Mouse (Mus musculus) stomach, embryonic 14.5 days (tissue): ENCODE results near the gene Lmf1. TPM values are rescaled to one million over a fixed set of nuclear protein-coding genes. Genes with fewer than 3 reads are reported as not detected.
A peak's percentile ranks its signal among the peaks of the same experiment; 100 is the strongest.

Experiments used
- ATAC-seq: fragments of 200-750 bp; cut with Nextera tagmentation; 2 replicates; pipeline ENCODE4 v1.8.0; 2017; ENCODE audit warnings: low read depth, moderate TSS enrichment; ENCODE audit not compliant: insufficient number of reproducible peaks, insufficient read depth, low FRiP score
- H3K27ac ChIP-seq: fragments of 300-500 bp; sonication (generic); 2 replicates; pipeline ENCODE4 v1.5.1; 2014; ENCODE audit warnings: mild to moderate bottlenecking, low read length, moderate library complexity, mixed read lengths
- H3K27me3 ChIP-seq: fragments of 300-500 bp; sonication (generic); 2 replicates; pipeline ENCODE4 v1.6.1; 2014; ENCODE audit warnings: low read length, control low read depth, mixed read lengths; ENCODE audit not compliant: control insufficient read depth, insufficient read depth
- H3K36me3 ChIP-seq: fragments of 300-500 bp; sonication (generic); 2 replicates; pipeline ENCODE4 v1.6.1; 2014; ENCODE audit warnings: mild to moderate bottlenecking, control low read depth, low read length, moderate library complexity, mixed read lengths; ENCODE audit not compliant: control insufficient read depth, insufficient read depth
- H3K4me1 ChIP-seq: fragments of 300-500 bp; sonication (generic); 2 replicates; pipeline ENCODE4 v1.6.1; 2014; ENCODE audit warnings: low read length, control low read depth, mixed read lengths; ENCODE audit not compliant: control insufficient read depth, insufficient read depth
- H3K4me2 ChIP-seq: fragments of 300-500 bp; sonication (generic); replicated peaks from 2 replicates; pipeline ENCODE4 v1.6.1; 2014; ENCODE audit warnings: low read depth, low read length, control low read depth
- H3K4me3 ChIP-seq: fragments of 300-500 bp; sonication (generic); 2 replicates; pipeline ENCODE4 v1.5.1; 2014; ENCODE audit warnings: low read depth, low read length, control low read depth
- H3K9ac ChIP-seq: fragments of 300-500 bp; sonication (generic); replicated peaks from 2 replicates; pipeline ENCODE4 v1.6.1; 2014; ENCODE audit warnings: low read depth, mild to moderate bottlenecking, control low read depth, low read length, moderate library complexity, mixed read lengths
- H3K9me3 ChIP-seq: fragments of 300-500 bp; sonication (generic); 2 replicates; pipeline ENCODE4 v1.6.1; 2016; ENCODE audit warnings: low read depth, low read length, control low read depth; ENCODE audit not compliant: control insufficient read depth
- WGBS: fragments of 180-500 bp; shearing (Covaris S2); extraction: QIAGEN DNeasy Blood & Tissue Kit; methylation state at CpG from one replicate; pipeline ENCODE4 v1.1.7; 2014; 5-methylcytosine and 5-hydroxymethylcytosine counted together
- polyA plus RNA-seq: library from polyadenylated mRNA; unstranded; fragments of >200 nt; fragmentation: Nextera tagmentation; extraction: Ambion mirVana; gene quantifications from 2 replicates; pipeline ENCODE4 v1.2.1, GENCODE M21; 2014

Gene Lmf1
- polyA plus RNA-seq, 1 experiment from 2014 or later: 30.1 TPM

GRCm38 (mm10) chr17:25688922-25689321 lies 110.0 kb downstream of the Lmf1 start:
- no peak overlapping the region for H3K4me2 ChIP-seq
- no peak for ATAC-seq
- no peaks in the 10 kb centered on the region for H3K9me3 ChIP-seq

GRCm38 (mm10) chr17:25696263-25696662 lies 117.4 kb downstream of the Lmf1 start:
- no peak for ATAC-seq
- 53% methylated on average over 1 of the region's 1 CpGs for WGBS
- H3K36me3 ChIP-seq: no peaks in the 10 kb centered on the region

More at GRCm38 (mm10) chr17:25688922-25689321, 110.0 kb downstream of the Lmf1 start:
- whole genome bisulfite sequencing: 79% methylated on average over 4 of the region's 4 CpGs
- Histone ChIP-seq H3K4me3 (no peak overlapping the region), H3K9ac (no peak overlapping the region), H3K27me3 (no peaks in the 10 kb centered on the region), H3K4me1 (no peaks in the 10 kb centered on the region), H3K36me3 (no peaks in the 10 kb centered on the region), H3K27ac (no peak overlapping the region)

GRCm38 (mm10) chr17:25698446-25698845 lies 119.6 kb downstream of the Lmf1 start:
- H3K27ac ChIP-seq: no peak overlapping the region
- H3K36me3 ChIP-seq: no peaks in the 10 kb centered on the region
- H3K9me3 ChIP-seq: no peaks in the 10 kb centered on the region
- no peak overlapping the region for H3K9ac ChIP-seq
- no peaks in the 10 kb centered on the region for H3K4me1 ChIP-seq
- peak; percentile 42; the same call in 1 of the 2 replicates for ATAC-seq
- no peaks in the 10 kb centered on the region for H3K27me3 ChIP-seq
- H3K4me3 ChIP-seq: no peak overlapping the region
- WGBS: 13% methylated on average over 7 of the region's 7 CpGs
- H3K4me2 ChIP-seq: no peak overlapping the region

More at GRCm38 (mm10) chr17:25696263-25696662, 117.4 kb downstream of the Lmf1 start:
- Histone ChIP-seq H3K27ac (no peak overlapping the region), H3K27me3 (no peaks in the 10 kb centered on the region), H3K4me2 (no peak overlapping the region), H3K4me3 (no peak overlapping the region), H3K4me1 (no peaks in the 10 kb centered on the region), H3K9me3 (no peaks in the 10 kb centered on the region), H3K9ac (no peak overlapping the region)

DNA sequence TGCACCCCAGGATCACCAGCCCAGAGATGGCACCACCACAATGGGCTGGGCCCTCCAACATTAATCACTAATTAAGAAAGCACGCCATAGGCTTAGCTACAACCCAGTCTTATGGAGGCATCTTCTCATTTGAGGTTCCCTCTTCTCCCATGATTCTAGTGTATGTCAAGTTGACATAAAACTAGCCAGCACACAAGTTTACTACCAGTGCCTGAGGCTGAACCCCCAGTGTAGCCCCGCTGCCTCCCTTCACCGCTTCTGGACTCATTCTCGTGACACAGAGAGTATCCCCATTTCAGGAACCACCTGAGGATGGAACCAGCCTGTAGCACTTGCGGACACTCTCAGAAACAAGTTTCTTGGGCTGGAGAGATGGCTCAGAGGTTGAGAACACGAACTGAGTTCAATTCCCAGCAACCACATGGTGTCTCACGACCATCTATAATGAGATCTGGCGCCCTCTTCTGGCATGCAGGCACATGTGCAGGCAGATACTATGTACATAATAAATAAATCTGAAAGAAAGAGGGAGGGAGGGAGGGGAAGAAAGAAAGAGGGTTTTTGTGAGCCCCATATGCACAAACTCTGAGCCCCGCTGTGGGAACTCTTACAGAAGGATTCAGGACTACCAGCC lies 122.1 kb downstream of the Lmf1 start:
- Histone ChIP-seq H3K27ac (no peak overlapping the region), H3K4me1 (no peaks in the 10 kb centered on the region), H3K27me3 (no peaks in the 10 kb centered on the region), H3K9ac (no peak overlapping the region), H3K36me3 (no peaks in the 10 kb centered on the region), H3K4me3 (no peak overlapping the region), H3K9me3 (no peaks in the 10 kb centered on the region), H3K4me2 (no peak overlapping the region)
- no peak for ATAC-seq
- 58% methylated on average over 9 of the region's 9 CpGs for WGBS

GRCm38 (mm10) chr17:25709994-25710393 lies 131.1 kb downstream of the Lmf1 start:
- Histone ChIP-seq H3K36me3 (no peaks in the 10 kb centered on the region), H3K27me3 (no peaks in the 10 kb centered on the region), H3K9ac (no peak overlapping the region), H3K4me1 (no peaks in the 10 kb centered on the region), H3K27ac (no peak overlapping the region), H3K4me2 (no peak overlapping the region), H3K4me3 (no peak overlapping the region), H3K9me3 (no peaks in the 10 kb centered on the region)
- WGBS: 92% methylated on average over 2 of the region's 2 CpGs
- no peak for ATAC-seq

DNA sequence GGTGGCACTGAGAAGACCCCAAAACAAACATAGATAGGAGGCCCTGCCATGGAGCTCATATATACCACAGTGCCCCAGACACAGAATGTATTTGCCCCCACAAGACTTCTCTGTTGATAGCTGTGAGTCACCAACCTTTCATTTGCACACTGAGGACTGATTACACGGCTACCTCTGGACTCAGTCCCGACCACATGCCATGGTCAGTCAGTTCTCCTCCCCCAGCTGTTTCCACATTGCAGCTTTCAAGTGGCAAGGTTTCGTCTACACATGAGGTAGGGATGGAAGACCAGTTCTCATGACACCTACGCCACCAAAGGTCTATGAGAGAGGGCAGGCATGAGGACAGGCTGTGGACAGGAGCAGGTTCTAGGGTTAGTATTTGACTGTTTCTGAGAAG lies 132.3 kb downstream of the Lmf1 start:
- Histone ChIP-seq H3K9me3 (no peaks in the 10 kb centered on the region), H3K4me2 (no peak overlapping the region), H3K4me3 (no peak overlapping the region), H3K27me3 (no peaks in the 10 kb centered on the region), H3K27ac (no peak overlapping the region), H3K36me3 (no peaks in the 10 kb centered on the region), H3K9ac (no peak overlapping the region), H3K4me1 (no peaks in the 10 kb centered on the region)
- no peak for ATAC-seq
- 72% methylated on average over 4 of the region's 4 CpGs for WGBS

Other genes starting within 250 kb of the Lmf1 start
- gene Tpsab1, start 233.5 kb upstream of the Lmf1 start, polyA plus RNA-seq: not detected in 2 replicates
- 1.3 and 1.4 TPM in 2 replicates for gene Tpsb2, start 212.8 kb upstream of the Lmf1 start, polyA plus RNA-seq
- gene Tpsg1, start 209.8 kb upstream of the Lmf1 start, polyA plus RNA-seq: 0.69 and 0.98 TPM in 2 replicates
- 6.1 and 6.6 TPM in 2 replicates for gene Cacna1h, start 145.3 kb upstream of the Lmf1 start, polyA plus RNA-seq
- not detected in 2 replicates for gene Tekt4, start 124.5 kb upstream of the Lmf1 start, polyA plus RNA-seq
- 0.25 TPM in 1 of 2 replicates, not detected in the other for gene Sstr5, start 81.8 kb upstream of the Lmf1 start, polyA plus RNA-seq
- gene Sox8, start 8.4 kb upstream of the Lmf1 start, polyA plus RNA-seq: 7.1 and 8.0 TPM in 2 replicates
- 1.7 and 3.7 TPM in 2 replicates for gene Gng13, start 138.1 kb downstream of the Lmf1 start, polyA plus RNA-seq
- 17.3 and 18.6 TPM in 2 replicates for gene Chtf18, start 148.3 kb downstream of the Lmf1 start, polyA plus RNA-seq
- 22.1 and 25.0 TPM in 2 replicates for gene Rpusd1, start 148.6 kb downstream of the Lmf1 start, polyA plus RNA-seq
- not detected in 2 replicates for gene Mslnl, start 157.0 kb downstream of the Lmf1 start, polyA plus RNA-seq
- gene Msln, start 175.3 kb downstream of the Lmf1 start, polyA plus RNA-seq: 29.5 and 36.0 TPM in 2 replicates
- 26.0 and 29.0 TPM in 2 replicates for gene Narfl, start 194.7 kb downstream of the Lmf1 start, polyA plus RNA-seq
- gene Haghl, start 206.6 kb downstream of the Lmf1 start, polyA plus RNA-seq: 76.8 and 76.9 TPM in 2 replicates
- gene Ccdc78, start 207.5 kb downstream of the Lmf1 start, polyA plus RNA-seq: 0.30 TPM in 1 of 2 replicates, not detected in the other
- gene Fam173a, start 213.8 kb downstream of the Lmf1 start, polyA plus RNA-seq: 109 and 110 TPM in 2 replicates
- not detected in 2 replicates for gene AC134908.4, start 216.6 kb downstream of the Lmf1 start, polyA plus RNA-seq
- gene Metrn, start 218.1 kb downstream of the Lmf1 start, polyA plus RNA-seq: 6.9 and 8.7 TPM in 2 replicates
- 4.5 and 4.6 TPM in 2 replicates for gene Fbxl16, start 230.0 kb downstream of the Lmf1 start, polyA plus RNA-seq
- gene Wdr24, start 244.5 kb downstream of the Lmf1 start, polyA plus RNA-seq: 25.3 and 28.3 TPM in 2 replicates
- gene Jmjd8, start 249.8 kb downstream of the Lmf1 start, polyA plus RNA-seq: 41.9 and 44.4 TPM in 2 replicates